Mouse (Mus musculus) brown adipose tissue, adult 24 weeks (tissue): ENCODE data around the gene Dclk1. TPM values are rescaled to one million over a fixed set of nuclear protein-coding genes. Genes with fewer than 3 reads are reported as not detected.

Experiments used
- H3K27ac ChIP-seq: fragments of 200-500 bp; replicated peaks from 2 replicates; pipeline ENCODE4 v1.5.1; 2012; ENCODE audit warnings: low read depth, mild to moderate bottlenecking, low read length
- H3K4me1 ChIP-seq: fragments of 200-500 bp; 2 replicates; pipeline ENCODE4 v1.6.1; 2012; ENCODE audit warnings: low read length, mixed read lengths; ENCODE audit not compliant: control insufficient read depth, insufficient read depth, insufficient read length
- H3K4me3 ChIP-seq: fragments of 200-500 bp; 2 replicates; pipeline ENCODE4 v1.5.1; 2012; ENCODE audit warnings: low read depth, mild to moderate bottlenecking, low read length, moderate library complexity; ENCODE audit not compliant: insufficient read depth
- polyA plus RNA-seq: library from polyadenylated mRNA; stranded (reverse); fragments of >200 nt; gene quantifications from 2 replicates; pipeline ENCODE4 v1.2.4, GENCODE M21; 2012; ENCODE audit not compliant: missing spikeins, insufficient read depth, insufficient read length

The Dclk1 gene
- polyA plus RNA-seq, 1 experiment: 2.6 TPM

GRCm38 (mm10) chr3:55461685-55462655 is 219.8 kb downstream of the Dclk1 start:
- Histone ChIP-seq H3K27ac (no peak overlapping the region), H3K4me1 (no peaks in the 10 kb centered on the region), H3K4me3 (no peak overlapping the region)

DNA sequence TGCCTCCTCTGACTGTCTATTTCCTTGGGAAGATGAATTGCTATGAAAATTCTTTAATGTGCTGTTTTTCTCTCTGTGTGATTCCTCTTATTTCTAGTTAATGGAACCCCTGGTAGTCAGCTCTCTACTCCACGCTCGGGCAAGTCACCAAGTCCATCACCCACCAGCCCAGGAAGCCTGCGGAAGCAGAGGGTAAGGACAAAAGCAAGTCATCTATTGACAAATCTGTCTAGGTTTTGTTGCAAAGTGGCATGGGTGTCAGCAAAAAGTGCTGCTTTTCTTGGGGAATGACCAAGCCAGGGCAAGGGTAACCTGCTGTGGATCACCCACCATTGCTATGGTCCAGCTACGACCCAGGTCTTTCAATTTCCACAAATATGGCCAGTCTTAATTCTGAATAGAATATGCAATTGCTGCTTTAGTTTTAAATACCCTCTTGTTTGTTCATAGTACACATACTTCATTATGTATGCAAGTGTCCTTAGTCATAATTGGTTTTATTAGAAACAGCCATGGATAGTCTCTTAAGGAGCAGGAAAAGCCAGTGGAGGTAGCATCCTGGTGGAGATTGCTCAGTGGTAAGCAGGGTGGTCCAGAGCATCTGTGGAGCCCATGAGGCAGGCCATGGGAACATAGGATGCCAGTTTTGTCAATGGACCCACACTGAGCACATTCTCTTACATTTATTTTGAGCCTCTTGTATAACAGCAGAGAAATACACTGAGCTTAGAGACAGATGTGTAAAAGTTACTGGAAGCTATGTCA is 220.9 kb downstream of the Dclk1 start:
- no peak overlapping the region for H3K4me3 ChIP-seq
- no peak overlapping the region for H3K27ac ChIP-seq
- no peaks in the 10 kb centered on the region for H3K4me1 ChIP-seq

GRCm38 (mm10) chr3:55464226-55464625 is 222.1 kb downstream of the Dclk1 start:
- Histone ChIP-seq H3K27ac (no peak overlapping the region), H3K4me3 (no peak overlapping the region), H3K4me1 (no peaks in the 10 kb centered on the region)

- Histone ChIP-seq H3K4me3 (no peak overlapping the region), H3K4me1 (no peaks in the 10 kb centered on the region), H3K27ac (no peak overlapping the region)
These were observed 223.6 kb downstream of the Dclk1 start for GRCm38 (mm10) chr3:55465785-55466184.

GRCm38 (mm10) chr3:55466348-55466747 is 224.2 kb downstream of the Dclk1 start:
- no peak overlapping the region for H3K27ac ChIP-seq
- H3K4me1 ChIP-seq: no peaks in the 10 kb centered on the region
- H3K4me3 ChIP-seq: no peak overlapping the region

DNA sequence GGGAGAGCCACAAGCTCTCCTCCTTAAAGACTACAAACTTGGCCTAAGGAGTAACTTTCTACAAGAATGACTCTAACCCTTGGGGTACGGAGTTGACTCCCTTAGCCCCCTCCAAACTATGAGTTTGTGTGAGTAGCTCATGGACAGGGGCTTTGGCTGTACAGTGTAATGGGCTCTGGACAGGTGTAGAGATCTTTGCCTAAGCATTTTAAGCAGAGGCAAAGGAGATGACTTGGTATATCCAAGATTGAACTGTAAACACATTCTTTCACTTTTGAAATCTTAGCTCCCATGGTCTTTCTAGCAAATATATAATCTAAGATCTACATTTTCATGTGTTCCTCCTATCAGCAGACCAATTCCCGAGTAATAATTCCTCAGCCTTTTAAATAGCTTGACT is 229.9 kb downstream of the Dclk1 start, which contains the start of gene Gm21954:
Gene Gm21954, minus strand, starts transcription at position 101 of the 400 bp plus-strand sequence.
- no peak within 1 kb of the TSS for H3K27ac ChIP-seq
- no peaks in the 10 kb centered on the region for H3K4me1 ChIP-seq
- H3K4me3 ChIP-seq: no peak within 1 kb of the TSS

- no peaks in the 10 kb centered on the region for H3K4me1 ChIP-seq
- H3K4me3 ChIP-seq: no peak overlapping the region
- H3K27ac ChIP-seq: no peak overlapping the region
These were observed 231.0 kb downstream of the Dclk1 start for GRCm38 (mm10) chr3:55473146-55473545.

- no peak overlapping the region for H3K27ac ChIP-seq
- H3K4me1 ChIP-seq: no peaks in the 10 kb centered on the region
These were observed 234.5 kb downstream of the Dclk1 start for GRCm38 (mm10) chr3:55476694-55477093.

GRCm38 (mm10) chr3:55479306-55479705 is 237.1 kb downstream of the Dclk1 start:
- H3K4me3 ChIP-seq: no peak overlapping the region
- H3K4me1 ChIP-seq: no peaks in the 10 kb centered on the region

More at GRCm38 (mm10) chr3:55476694-55477093, 234.5 kb downstream of the Dclk1 start:
- H3K4me3 ChIP-seq: no peak overlapping the region

GRCm38 (mm10) chr3:55481140-55481539 is 239.0 kb downstream of the Dclk1 start:
- H3K27ac ChIP-seq: no peak overlapping the region
- no peak overlapping the region for H3K4me3 ChIP-seq
- no peaks in the 10 kb centered on the region for H3K4me1 ChIP-seq

More at GRCm38 (mm10) chr3:55479306-55479705, 237.1 kb downstream of the Dclk1 start:
- no peak overlapping the region for H3K27ac ChIP-seq

- no peaks in the 10 kb centered on the region for H3K4me1 ChIP-seq
- H3K27ac ChIP-seq: no peak overlapping the region
These were observed 241.2 kb downstream of the Dclk1 start for GRCm38 (mm10) chr3:55483328-55483727.

GRCm38 (mm10) chr3:55489231-55489990 is 247.2 kb downstream of the Dclk1 start:
- Histone ChIP-seq H3K4me1 (no peaks in the 10 kb centered on the region), H3K4me3 (no peak overlapping the region), H3K27ac (no peak overlapping the region)

More at GRCm38 (mm10) chr3:55483328-55483727, 241.2 kb downstream of the Dclk1 start:
- H3K4me3 ChIP-seq: no peak overlapping the region

DNA sequence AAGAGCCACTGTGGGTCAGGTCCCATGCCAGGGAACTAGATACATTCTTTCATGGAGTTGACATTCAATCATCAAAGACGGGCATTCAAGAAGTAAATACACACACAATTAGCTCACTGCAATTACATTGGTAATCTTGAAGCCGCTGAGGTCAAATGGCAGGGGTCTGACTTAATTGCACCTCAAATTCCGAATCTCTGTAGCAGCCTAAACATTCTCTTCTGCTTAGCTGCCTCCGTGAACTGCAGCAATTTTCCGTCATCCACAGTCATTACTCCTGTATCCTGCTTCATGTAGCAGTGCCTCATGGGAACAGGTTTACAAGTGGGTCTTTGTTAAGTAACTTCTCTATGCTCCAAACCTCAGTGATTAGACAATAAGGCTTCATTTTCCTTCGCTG is 249.9 kb downstream of the Dclk1 start:
- H3K4me3 ChIP-seq: no peak overlapping the region
- no peaks in the 10 kb centered on the region for H3K4me1 ChIP-seq

DNA sequence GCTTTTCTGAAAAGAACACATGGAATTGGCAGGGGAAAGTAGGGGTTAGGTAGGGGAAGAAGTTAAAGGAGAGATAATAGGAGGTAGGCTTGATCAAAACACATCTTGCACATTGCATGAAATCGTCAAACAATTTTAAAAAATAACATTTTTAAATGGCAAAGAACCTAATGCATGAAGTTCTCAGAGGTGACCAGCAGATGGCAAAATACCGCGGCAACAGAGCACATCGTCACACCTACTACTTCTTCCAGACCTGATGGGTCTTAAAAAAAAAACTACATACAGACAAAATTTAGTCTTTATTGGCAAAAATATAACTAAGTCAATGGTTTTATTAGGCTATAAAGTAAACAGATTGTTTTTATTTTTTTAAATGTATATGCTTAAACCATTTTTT is 252.2 kb downstream of the Dclk1 start:
- no peak overlapping the region for H3K4me3 ChIP-seq
- no peaks in the 10 kb centered on the region for H3K4me1 ChIP-seq
- no peak overlapping the region for H3K27ac ChIP-seq

More for the DNA sequence above, 249.9 kb downstream of the Dclk1 start:
- H3K27ac ChIP-seq: no peak overlapping the region

DNA sequence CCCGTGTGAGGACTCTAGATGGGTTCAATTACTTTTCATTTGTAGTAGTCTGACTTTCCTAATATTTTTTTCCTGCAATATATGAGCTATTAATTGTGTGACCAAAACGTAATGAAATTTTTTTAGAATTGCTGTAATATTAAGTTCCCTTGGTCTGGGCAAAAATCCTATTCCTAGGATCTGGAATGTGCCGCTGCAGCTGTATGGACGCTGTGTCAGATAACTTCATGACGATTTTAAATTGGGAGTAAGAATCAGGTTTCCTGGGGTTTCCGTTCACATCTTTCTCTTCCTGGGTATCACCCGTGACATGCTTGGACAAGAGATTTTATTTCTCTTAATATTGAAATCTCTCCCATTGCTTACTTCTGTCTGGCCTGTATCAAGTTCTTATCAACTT is 253.1 kb downstream of the Dclk1 start:
- Histone ChIP-seq H3K4me3 (no peak overlapping the region), H3K27ac (no peak overlapping the region), H3K4me1 (no peaks in the 10 kb centered on the region)
